Mouse (Mus musculus): ENCODE data around the gene Wnt10a. TPM values are rescaled to one million over a fixed set of nuclear protein-coding genes. Genes with fewer than 3 reads are reported as not detected.

Gene Wnt10a
- polyA plus RNA-seq (2015; fragmentation: Nextera tagmentation; extraction: Ambion mirVana): 0.29 and 0.63 TPM in 2 replicates

- ATAC-seq: no peak
- Histone ChIP-seq H3K4me3 (peak within 1 kb of the TSS; percentile 27), H3K4me1 (peaks cover 39% of the 10 kb centered on the region), H3K36me3 (ENCODE audit: poor library complexity, severe bottlenecking) (no peaks in the 10 kb centered on the region), H3K27ac (no peak within 1 kb of the TSS), H3K9me3 (replicated peaks) (no peaks in the 10 kb centered on the region), H3K9ac (peak within 1 kb of the TSS; percentile 51), H3K4me2 (peak within 1 kb of the TSS; percentile 57), H3K27me3 (peaks cover 100% of the 10 kb centered on the region)
- WGBS: 0% methylated on average over 11 of the region's 11 CpGs
These were observed at the start of gene Wnt10a for GRCm38 (mm10) chr1:74791249-74791648. Wnt10a (plus strand) TSS chr1:74791516.

GRCm38 (mm10) chr1:74747335-74747734 lies 44.0 kb upstream of the Wnt10a start:
- H3K27me3 ChIP-seq: peaks cover 26% of the 10 kb centered on the region
- no peak overlapping the region for H3K27ac ChIP-seq
- no peaks in the 10 kb centered on the region for H3K9me3 ChIP-seq (replicated peaks)
- no peaks in the 10 kb centered on the region for H3K36me3 ChIP-seq (ENCODE audit: poor library complexity, severe bottlenecking)
- H3K4me3 ChIP-seq: no peak overlapping the region
- H3K4me1 ChIP-seq: peaks cover 5% of the 10 kb centered on the region; the same call in 1 of the 2 replicates
- WGBS: 75% methylated on average over 5 of the region's 5 CpGs
- no peak for ATAC-seq
- no peak overlapping the region for H3K4me2 ChIP-seq
- H3K9ac ChIP-seq: no peak overlapping the region

- Histone ChIP-seq H3K4me2 (peak within 1 kb of the TSS; percentile 53), H3K36me3 (ENCODE audit: poor library complexity, severe bottlenecking) (no peaks in the 10 kb centered on the region), H3K27me3 (peaks cover 26% of the 10 kb centered on the region), H3K9ac (0 out of 2 replicates have a peak within 1 kb of the TSS, but pooled peaks have one; percentile 34), H3K4me1 (peaks cover 5% of the 10 kb centered on the region; the same call in 1 of the 2 replicates), H3K27ac (no peak within 1 kb of the TSS), H3K9me3 (replicated peaks) (no peaks in the 10 kb centered on the region), H3K4me3 (peak within 1 kb of the TSS; percentile 25)
- no peak for ATAC-seq
- WGBS: 12% methylated on average over 30 of the region's 30 CpGs
These were observed 42.6 kb upstream of the Wnt10a start, which contains the start of gene Prkag3 for GRCm38 (mm10) chr1:74748643-74749271. Prkag3 (minus strand) TSS chr1:74749221.

DNA sequence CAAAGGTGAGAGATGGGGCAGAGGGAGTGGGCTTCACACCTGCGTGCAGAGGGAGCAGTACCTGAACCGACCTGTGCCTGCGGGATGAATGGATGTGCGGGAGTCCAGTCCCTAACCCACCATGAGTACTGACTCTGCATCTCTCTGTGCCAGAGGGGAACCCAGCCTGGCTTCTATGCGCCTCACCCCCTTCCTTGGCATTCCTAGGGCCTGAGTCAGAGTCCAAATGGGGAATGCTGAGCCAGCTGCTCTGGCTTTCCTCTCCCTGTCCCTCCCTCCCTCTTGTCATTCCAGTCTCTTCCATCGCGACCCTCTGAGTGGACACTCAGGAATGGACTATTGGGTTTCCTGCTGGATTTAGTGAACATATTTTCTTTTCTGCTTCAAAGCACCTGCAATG lies 42.0 kb upstream of the Wnt10a start:
- WGBS: 72% methylated on average over 7 of the region's 7 CpGs
- H3K4me2 ChIP-seq: no peak overlapping the region
- no peaks in the 10 kb centered on the region for H3K36me3 ChIP-seq (ENCODE audit: poor library complexity, severe bottlenecking)
- H3K27me3 ChIP-seq: peaks cover 26% of the 10 kb centered on the region
- H3K4me3 ChIP-seq: no peak overlapping the region
- no peak overlapping the region for H3K27ac ChIP-seq
- ATAC-seq: no peak
- H3K4me1 ChIP-seq: peaks cover 5% of the 10 kb centered on the region; the same call in 1 of the 2 replicates
- no peaks in the 10 kb centered on the region for H3K9me3 ChIP-seq (replicated peaks)
- H3K9ac ChIP-seq: no peak overlapping the region

DNA sequence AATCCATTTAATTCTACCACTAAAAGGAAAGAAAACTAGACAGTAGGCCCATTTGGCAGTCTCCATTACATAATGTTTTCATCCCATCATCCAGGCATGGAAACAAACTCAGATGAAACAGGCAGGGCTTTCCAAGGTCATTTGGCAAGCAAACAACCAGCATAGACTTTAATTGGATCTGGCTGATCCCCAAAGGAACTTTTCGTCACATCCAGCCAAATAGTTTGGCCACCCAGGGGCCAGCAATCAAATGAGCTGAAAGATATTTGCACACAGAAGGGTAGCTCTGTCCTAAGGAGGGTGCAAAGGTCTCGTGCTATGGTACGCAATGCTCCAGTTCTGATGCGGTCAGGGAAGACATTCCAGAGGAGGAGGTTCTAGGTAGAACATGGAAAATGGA lies 40.6 kb upstream of the Wnt10a start:
- H3K27me3 ChIP-seq: peaks cover 29% of the 10 kb centered on the region
- H3K36me3 ChIP-seq (ENCODE audit: poor library complexity, severe bottlenecking): no peaks in the 10 kb centered on the region
- no peak overlapping the region for H3K4me3 ChIP-seq
- 72% methylated on average over 4 of the region's 4 CpGs for WGBS
- H3K4me2 ChIP-seq: no peak overlapping the region
- H3K4me1 ChIP-seq: peaks cover 5% of the 10 kb centered on the region; the same call in 1 of the 2 replicates
- H3K27ac ChIP-seq: no peak overlapping the region
- H3K9me3 ChIP-seq (replicated peaks): no peaks in the 10 kb centered on the region
- ATAC-seq: no peak
- H3K9ac ChIP-seq: no peak overlapping the region

GRCm38 (mm10) chr1:74752150-74752549 lies 39.2 kb upstream of the Wnt10a start:
- WGBS: 85% methylated on average over 8 of the region's 8 CpGs
- Histone ChIP-seq H3K9ac (no peak overlapping the region), H3K4me3 (no peak overlapping the region), H3K9me3 (replicated peaks) (no peaks in the 10 kb centered on the region), H3K27ac (no peak overlapping the region), H3K4me2 (no peak overlapping the region), H3K4me1 (peaks cover 5% of the 10 kb centered on the region; the same call in 1 of the 2 replicates), H3K27me3 (peaks cover 26% of the 10 kb centered on the region), H3K36me3 (ENCODE audit: poor library complexity, severe bottlenecking) (no peaks in the 10 kb centered on the region)
- no peak for ATAC-seq

DNA sequence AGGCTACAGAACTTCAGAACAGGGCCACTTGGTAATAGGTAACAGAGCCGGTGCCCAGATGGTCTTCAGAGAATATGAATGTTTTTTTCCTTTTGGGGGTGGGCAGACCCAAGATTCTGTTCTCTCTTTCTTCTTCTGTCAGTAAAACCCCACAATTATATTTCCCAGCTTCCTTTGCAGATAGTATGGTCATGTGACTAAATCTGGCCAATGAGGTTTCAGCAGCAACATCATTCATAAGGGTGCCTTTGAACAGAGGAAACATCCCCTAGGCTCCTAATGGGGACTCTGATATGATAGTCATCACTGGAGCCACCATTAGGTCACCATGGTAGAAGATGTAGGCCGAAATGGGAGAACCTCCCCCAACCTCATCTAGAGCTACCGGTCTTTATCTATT lies 38.5 kb upstream of the Wnt10a start:
- Histone ChIP-seq H3K4me1 (peaks cover 5% of the 10 kb centered on the region; the same call in 1 of the 2 replicates), H3K4me3 (no peak overlapping the region), H3K27me3 (peaks cover 19% of the 10 kb centered on the region), H3K27ac (no peak overlapping the region), H3K9me3 (replicated peaks) (no peaks in the 10 kb centered on the region), H3K9ac (no peak overlapping the region), H3K36me3 (ENCODE audit: poor library complexity, severe bottlenecking) (no peaks in the 10 kb centered on the region), H3K4me2 (no peak overlapping the region)
- over 99% methylated on average over 3 of the region's 3 CpGs for WGBS
- no peak for ATAC-seq

- Histone ChIP-seq H3K27me3 (peaks cover 16% of the 10 kb centered on the region), H3K9ac (no peak overlapping the region), H3K27ac (no peak overlapping the region), H3K36me3 (ENCODE audit: poor library complexity, severe bottlenecking) (no peaks in the 10 kb centered on the region), H3K4me1 (peaks cover 4% of the 10 kb centered on the region; the same call in 1 of the 2 replicates), H3K4me3 (no peak overlapping the region), H3K9me3 (replicated peaks) (no peaks in the 10 kb centered on the region), H3K4me2 (no peak overlapping the region)
- WGBS: 92% methylated on average over 8 of the region's 8 CpGs
- no peak for ATAC-seq
These were observed 37.9 kb upstream of the Wnt10a start for GRCm38 (mm10) chr1:74753266-74753974.

DNA sequence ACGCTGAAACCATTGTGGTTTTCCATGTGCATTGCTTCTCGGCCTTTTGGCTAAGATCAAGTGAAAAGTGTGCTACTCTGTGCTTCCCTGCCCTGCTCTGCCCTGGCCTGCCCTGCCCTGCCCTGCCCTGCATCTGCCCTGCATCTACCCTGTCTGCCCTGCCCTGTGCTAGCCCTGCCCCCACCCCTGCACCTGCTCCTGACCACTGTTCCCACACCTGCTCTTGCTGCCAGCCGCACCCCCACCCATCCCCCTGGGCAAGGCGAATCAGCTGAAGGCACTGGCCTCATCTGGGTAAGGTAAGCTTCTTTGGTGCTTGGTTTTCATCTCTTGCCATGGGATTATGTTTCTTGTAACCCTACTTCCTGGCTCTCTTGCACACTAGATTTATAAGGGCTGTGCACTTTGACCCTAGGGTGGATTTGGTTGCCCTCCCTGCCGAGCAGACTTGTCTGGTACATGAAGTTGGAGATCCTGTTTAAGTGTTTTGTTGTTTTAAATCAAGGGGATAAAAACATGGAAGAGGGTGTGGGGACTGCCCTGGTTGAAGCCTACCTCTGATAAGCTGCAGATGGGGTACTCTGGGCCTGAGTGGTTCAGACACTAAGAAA lies 37.0 kb upstream of the Wnt10a start:
- H3K4me1 ChIP-seq: no peaks in the 10 kb centered on the region
- H3K36me3 ChIP-seq (ENCODE audit: poor library complexity, severe bottlenecking): no peaks in the 10 kb centered on the region
- ATAC-seq: no peak
- peaks cover 12% of the 10 kb centered on the region for H3K27me3 ChIP-seq
- no peak overlapping the region for H3K4me3 ChIP-seq
- no peak overlapping the region for H3K4me2 ChIP-seq
- H3K9me3 ChIP-seq (replicated peaks): no peaks in the 10 kb centered on the region
- WGBS: 78% methylated on average over 5 of the region's 5 CpGs
- no peak overlapping the region for H3K27ac ChIP-seq
- H3K9ac ChIP-seq: no peak overlapping the region

DNA sequence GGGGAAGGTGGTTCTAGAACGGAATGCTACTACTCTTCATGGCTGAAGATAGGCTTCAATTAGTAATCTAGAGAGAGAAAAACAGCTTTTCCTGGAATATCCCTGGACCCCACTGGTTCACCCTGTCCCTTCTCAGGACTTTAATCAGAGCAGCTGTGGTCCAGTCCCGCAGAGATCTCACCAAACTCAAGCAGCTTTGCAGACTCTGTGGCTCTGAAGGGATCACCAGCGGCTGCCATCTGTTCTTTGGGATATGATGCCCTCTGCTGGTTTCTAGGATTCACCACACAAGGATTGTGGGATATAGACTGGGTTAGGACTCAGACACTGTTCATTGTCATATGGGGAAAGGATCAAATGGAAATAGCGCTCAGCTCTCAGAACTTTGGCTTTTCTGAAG lies 31.5 kb upstream of the Wnt10a start:
- Histone ChIP-seq H3K4me2 (no peak overlapping the region), H3K4me3 (no peak overlapping the region), H3K4me1 (no peaks in the 10 kb centered on the region), H3K9me3 (replicated peaks) (no peaks in the 10 kb centered on the region), H3K36me3 (ENCODE audit: poor library complexity, severe bottlenecking) (no peaks in the 10 kb centered on the region), H3K27me3 (peaks cover 25% of the 10 kb centered on the region), H3K27ac (no peak overlapping the region), H3K9ac (no peak overlapping the region)
- 32% methylated on average over 4 of the region's 4 CpGs for WGBS
- no peak for ATAC-seq

GRCm38 (mm10) chr1:74763081-74763480 lies 28.2 kb upstream of the Wnt10a start:
- H3K4me3 ChIP-seq: no peak overlapping the region
- no peaks in the 10 kb centered on the region for H3K9me3 ChIP-seq (replicated peaks)
- H3K9ac ChIP-seq: no peak overlapping the region
- 4% methylated on average over 6 of the region's 6 CpGs for WGBS
- no peaks in the 10 kb centered on the region for H3K36me3 ChIP-seq (ENCODE audit: poor library complexity, severe bottlenecking)
- no peak overlapping the region for H3K27ac ChIP-seq
- no peak overlapping the region for H3K4me2 ChIP-seq
- H3K27me3 ChIP-seq: peaks cover 53% of the 10 kb centered on the region
- ATAC-seq: no peak
- no peaks in the 10 kb centered on the region for H3K4me1 ChIP-seq

Measured in forebrain, embryonic 13.5 days (tissue).